Mouse (Mus musculus): ENCODE results near the gene Nrxn2. TPM values are rescaled to one million over a fixed set of nuclear protein-coding genes. Genes with fewer than 3 reads are reported as not detected.

Gene Nrxn2
- total and polyA plus RNA-seq, 2 experiments from 2014 or later: 54.4 to 355 TPM

DNA sequence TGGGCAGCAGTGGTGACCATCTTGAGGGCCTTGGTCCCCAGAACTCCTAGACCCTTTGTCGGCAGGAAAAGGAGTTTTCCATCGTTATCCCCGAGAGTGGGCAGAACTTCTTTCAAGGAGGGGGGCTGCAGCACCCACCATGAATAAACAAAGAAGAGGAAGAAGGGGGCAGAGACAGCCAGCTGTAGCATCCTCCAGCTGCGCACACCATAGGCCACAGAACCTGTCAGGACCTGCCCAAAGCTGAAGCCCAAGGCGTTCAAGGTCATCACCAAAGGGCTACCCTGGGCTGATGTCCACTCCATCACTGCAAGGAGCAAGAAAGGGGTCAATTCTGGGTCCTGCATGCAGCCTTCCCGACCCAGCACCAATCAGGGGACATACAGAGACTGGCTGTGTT lies 121.7 kb downstream of the Nrxn2 start:
- Histone ChIP-seq H3K9me3 (ENCODE audit: low read length) (no peaks in the 10 kb centered on the region), H3K27me3 (ENCODE audit: insufficient read depth, low read length) (no peaks in the 10 kb centered on the region), H3K4me1 (ENCODE audit: insufficient read depth, low read length) (no peaks in the 10 kb centered on the region), H3K4me3 (ENCODE audit: low read length) (no peak overlapping the region), H3K4me2 (ENCODE audit: low read depth, low read length) (no peak overlapping the region), H3K27ac (no peak overlapping the region), H3K9ac (replicated peaks; ENCODE audit: low read length) (no peak overlapping the region), H3K36me3 (ENCODE audit: insufficient read depth, low read length) (no peaks in the 10 kb centered on the region)
- ATAC-seq (no peak), DNase-seq (ENCODE audit: low spot score) (no peak)
- TF ChIP-seq CTCF (IDR thresholded peaks at IDR 0.05; ENCODE audit: low read depth): no peak
- 82% methylated on average over 6 of the region's 6 CpGs for WGBS

DNA sequence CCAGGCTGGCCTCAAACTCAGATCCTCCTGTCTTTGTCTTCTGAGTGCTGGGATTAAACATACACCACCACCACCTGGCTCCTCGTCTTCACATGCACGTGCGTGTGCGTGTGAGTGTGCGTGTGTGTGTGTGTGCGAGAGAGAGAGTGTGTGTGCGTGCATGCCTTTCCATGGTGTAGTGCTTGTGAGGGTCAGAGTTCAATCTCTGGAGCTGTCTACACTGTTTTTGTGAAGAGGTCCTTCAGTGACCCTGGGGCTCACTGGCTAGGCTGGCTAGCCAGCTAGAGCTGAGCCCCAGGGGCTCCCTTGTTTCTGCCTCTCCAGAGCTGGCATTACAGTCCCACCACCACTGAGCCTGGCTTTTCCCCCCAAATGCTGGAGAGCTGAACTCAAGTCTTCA lies 123.0 kb downstream of the Nrxn2 start:
- Histone ChIP-seq H3K36me3 (ENCODE audit: insufficient read depth, low read length) (no peaks in the 10 kb centered on the region), H3K27me3 (ENCODE audit: insufficient read depth, low read length) (no peaks in the 10 kb centered on the region), H3K9me3 (ENCODE audit: low read length) (no peaks in the 10 kb centered on the region), H3K9ac (replicated peaks; ENCODE audit: low read length) (no peak overlapping the region), H3K4me1 (ENCODE audit: insufficient read depth, low read length) (peaks cover 4% of the 10 kb centered on the region; the same call in 1 of the 2 replicates), H3K27ac (no peak overlapping the region), H3K4me3 (ENCODE audit: low read length) (no peak overlapping the region), H3K4me2 (ENCODE audit: low read depth, low read length) (no peak overlapping the region)
- WGBS: 96% methylated on average over 7 of the region's 7 CpGs
- ATAC-seq (no peak), DNase-seq (ENCODE audit: low spot score) (no peak)
- TF ChIP-seq CTCF (IDR thresholded peaks at IDR 0.05; ENCODE audit: low read depth): no peak

DNA sequence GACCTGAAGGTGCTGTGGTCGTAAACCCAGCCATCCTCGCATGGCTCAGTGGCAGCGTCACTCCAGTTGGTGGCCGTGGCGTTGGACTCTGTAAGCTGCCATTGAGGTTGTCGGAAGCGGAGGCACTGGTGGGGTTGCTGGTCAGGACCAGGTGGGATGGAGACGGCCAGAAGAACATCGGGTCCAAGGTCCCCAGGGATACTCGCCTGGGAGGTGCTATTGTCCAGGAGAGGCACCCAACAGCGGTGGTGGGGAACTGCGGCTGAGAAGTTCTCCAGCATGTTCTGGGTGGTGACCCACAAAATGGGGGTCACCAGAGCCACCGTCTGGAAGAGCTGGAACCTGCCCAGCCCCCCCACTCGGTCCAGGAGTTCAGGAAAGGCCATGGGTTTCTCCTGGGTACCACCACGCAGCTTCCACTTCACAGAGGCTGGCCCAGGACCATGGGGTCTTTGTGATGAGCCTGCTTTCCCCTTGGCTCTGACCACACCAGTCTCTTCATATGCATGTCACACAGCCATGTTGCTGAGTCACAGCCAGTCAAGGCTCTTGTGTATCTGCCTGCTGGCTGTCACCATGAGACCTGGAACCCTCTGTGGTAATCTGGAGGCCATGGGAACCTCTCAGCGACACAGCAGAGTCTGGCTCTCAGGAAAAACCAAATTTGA lies 124.0 kb downstream of the Nrxn2 start, which contains the start of gene Slc22a12:
Gene Slc22a12, minus strand, starts transcription at position 666 of the 668 bp plus-strand sequence.
- Histone ChIP-seq H3K36me3 (ENCODE audit: insufficient read depth, low read length) (no peaks in the 10 kb centered on the region), H3K9ac (replicated peaks; ENCODE audit: low read length) (no peak within 1 kb of the TSS), H3K4me2 (ENCODE audit: low read depth, low read length) (no peak within 1 kb of the TSS), H3K27me3 (ENCODE audit: insufficient read depth, low read length) (no peaks in the 10 kb centered on the region), H3K9me3 (ENCODE audit: low read length) (no peaks in the 10 kb centered on the region), H3K4me3 (ENCODE audit: low read length) (no peak within 1 kb of the TSS), H3K27ac (peak within 1 kb of the TSS; percentile 7; the same call in 1 of the 2 replicates), H3K4me1 (ENCODE audit: insufficient read depth, low read length) (peaks cover 4% of the 10 kb centered on the region; the same call in 1 of the 2 replicates)
- ATAC-seq (peak; percentile 63), DNase-seq (ENCODE audit: low spot score) (peak; percentile 58)
- no peak for TF ChIP-seq CTCF (IDR thresholded peaks at IDR 0.05; ENCODE audit: low read depth)
- 84% methylated on average over 16 of the region's 16 CpGs for WGBS

DNA sequence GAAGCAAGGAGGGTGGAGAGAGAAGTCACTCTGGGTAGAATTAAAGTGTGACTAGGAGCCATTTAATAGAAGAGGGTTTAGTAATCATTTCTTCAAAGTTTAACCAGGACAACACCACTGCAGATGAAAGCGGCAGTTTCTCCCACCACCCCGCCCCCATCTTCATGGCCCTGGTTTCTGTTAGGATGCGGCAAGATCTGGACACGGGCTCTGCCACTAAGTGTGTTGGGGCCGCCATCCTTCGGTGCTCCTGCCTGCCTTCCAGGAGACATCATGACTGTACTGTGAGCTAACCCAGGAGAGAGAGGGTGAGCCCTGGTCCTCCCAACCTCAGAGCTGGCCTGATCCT lies 124.5 kb downstream of the Nrxn2 start:
- WGBS: 95% methylated on average over 6 of the region's 6 CpGs
- Histone ChIP-seq H3K36me3 (ENCODE audit: insufficient read depth, low read length) (no peaks in the 10 kb centered on the region), H3K9ac (replicated peaks; ENCODE audit: low read length) (no peak overlapping the region), H3K4me3 (ENCODE audit: low read length) (no peak overlapping the region), H3K4me1 (ENCODE audit: insufficient read depth, low read length) (peaks cover 5% of the 10 kb centered on the region), H3K27ac (peak overlapping the region; percentile 7; the same call in 1 of the 2 replicates), H3K9me3 (ENCODE audit: low read length) (no peaks in the 10 kb centered on the region), H3K27me3 (ENCODE audit: insufficient read depth, low read length) (no peaks in the 10 kb centered on the region), H3K4me2 (ENCODE audit: low read depth, low read length) (no peak overlapping the region)
- DNase-seq (ENCODE audit: low spot score) (no peak), ATAC-seq (no peak)
- no peak for TF ChIP-seq CTCF (IDR thresholded peaks at IDR 0.05; ENCODE audit: low read depth)

DNA sequence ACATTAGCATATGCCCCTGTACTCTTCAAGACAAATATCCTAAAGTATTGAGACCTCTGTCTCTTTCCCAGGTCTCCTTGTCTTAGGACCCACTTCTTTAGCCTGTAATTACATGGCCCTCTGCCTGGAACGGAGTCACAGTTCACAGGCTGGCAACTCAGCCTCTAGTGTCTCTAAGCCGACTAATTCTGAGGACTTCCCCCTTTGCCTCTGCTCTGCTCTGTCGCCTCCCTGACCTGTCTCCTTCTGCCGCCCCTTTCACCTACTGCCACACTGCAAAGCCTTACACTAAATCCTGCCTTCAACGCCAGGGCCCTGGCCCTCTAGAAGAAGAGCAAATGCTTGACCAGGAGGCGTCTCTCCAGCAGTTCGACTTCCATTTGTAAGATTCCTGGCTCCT lies 125.0 kb downstream of the Nrxn2 start:
- ATAC-seq (no peak), DNase-seq (ENCODE audit: low spot score) (no peak)
- Histone ChIP-seq H3K9ac (replicated peaks; ENCODE audit: low read length) (no peak overlapping the region), H3K4me1 (ENCODE audit: insufficient read depth, low read length) (peaks cover 10% of the 10 kb centered on the region), H3K36me3 (ENCODE audit: insufficient read depth, low read length) (no peaks in the 10 kb centered on the region), H3K27me3 (ENCODE audit: insufficient read depth, low read length) (no peaks in the 10 kb centered on the region), H3K27ac (peak overlapping the region; percentile 7; the same call in 1 of the 2 replicates), H3K9me3 (ENCODE audit: low read length) (no peaks in the 10 kb centered on the region), H3K4me3 (ENCODE audit: low read length) (no peak overlapping the region), H3K4me2 (ENCODE audit: low read depth, low read length) (no peak overlapping the region)
- TF ChIP-seq CTCF (IDR thresholded peaks at IDR 0.05; ENCODE audit: low read depth): no peak
- 47% methylated on average over 7 of the region's 7 CpGs for WGBS

DNA sequence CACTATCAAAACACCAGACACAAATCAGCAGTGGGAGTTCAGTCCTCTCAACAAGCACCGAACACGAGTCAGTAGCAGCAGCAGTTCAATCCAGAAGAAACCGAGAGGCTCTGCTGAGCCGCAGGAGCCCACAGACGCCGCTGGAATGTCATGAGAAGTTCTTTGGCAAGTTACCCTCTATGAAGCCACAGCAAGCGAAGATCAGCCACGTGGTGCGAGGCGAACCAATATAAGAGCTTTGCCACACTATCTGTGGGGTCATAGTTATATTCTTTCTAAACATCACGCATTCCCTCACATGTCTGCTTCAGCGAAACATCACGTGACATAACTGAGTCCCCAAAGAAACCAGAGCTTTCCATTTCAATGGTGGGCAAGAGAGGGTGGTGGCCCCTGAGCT lies 126.2 kb downstream of the Nrxn2 start:
- H3K4me2 ChIP-seq (ENCODE audit: low read depth, low read length): no peak overlapping the region
- no peaks in the 10 kb centered on the region for H3K36me3 ChIP-seq (ENCODE audit: insufficient read depth, low read length)
- no peaks in the 10 kb centered on the region for H3K27me3 ChIP-seq (ENCODE audit: insufficient read depth, low read length)
- ATAC-seq (no peak), DNase-seq (ENCODE audit: low spot score) (no peak)
- H3K9me3 ChIP-seq (ENCODE audit: low read length): no peaks in the 10 kb centered on the region
- TF ChIP-seq CTCF (IDR thresholded peaks at IDR 0.05; ENCODE audit: low read depth): no peak
- H3K27ac ChIP-seq: no peak overlapping the region
- no peak overlapping the region for H3K9ac ChIP-seq (replicated peaks; ENCODE audit: low read length)
- no peak overlapping the region for H3K4me3 ChIP-seq (ENCODE audit: low read length)
- peaks cover 17% of the 10 kb centered on the region for H3K4me1 ChIP-seq (ENCODE audit: insufficient read depth, low read length)
- 89% methylated on average over 13 of the region's 13 CpGs for WGBS

DNA sequence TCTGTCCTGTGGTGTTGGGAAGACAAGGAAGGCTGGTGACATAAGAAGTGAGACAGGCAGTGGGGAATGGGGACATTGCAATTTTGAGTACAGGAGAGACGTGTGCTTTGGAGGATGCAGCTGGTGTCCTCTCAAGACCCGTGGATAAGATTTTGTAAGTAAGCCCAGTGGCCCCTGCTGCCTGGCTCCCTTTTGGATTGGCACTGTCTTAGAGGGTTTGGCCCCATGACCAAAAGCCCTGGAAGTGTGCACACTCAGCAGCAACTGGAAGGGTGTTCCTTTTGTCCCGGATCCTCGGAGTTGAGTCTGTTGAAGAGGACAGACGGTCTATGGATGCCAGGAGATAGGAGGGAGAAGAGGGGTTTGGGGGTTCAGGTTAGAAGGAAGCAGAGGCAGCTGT lies 127.0 kb downstream of the Nrxn2 start:
- no peaks in the 10 kb centered on the region for H3K27me3 ChIP-seq (ENCODE audit: insufficient read depth, low read length)
- TF ChIP-seq CTCF (IDR thresholded peaks at IDR 0.05; ENCODE audit: low read depth): no peak
- WGBS: 84% methylated on average over 5 of the region's 5 CpGs
- DNase-seq (ENCODE audit: low spot score) (no peak), ATAC-seq (no peak)
- no peak overlapping the region for H3K27ac ChIP-seq
- H3K4me1 ChIP-seq (ENCODE audit: insufficient read depth, low read length): peaks cover 20% of the 10 kb centered on the region
- no peaks in the 10 kb centered on the region for H3K9me3 ChIP-seq (ENCODE audit: low read length)
- no peaks in the 10 kb centered on the region for H3K36me3 ChIP-seq (ENCODE audit: insufficient read depth, low read length)
- H3K4me3 ChIP-seq (ENCODE audit: low read length): no peak overlapping the region
- no peak overlapping the region for H3K9ac ChIP-seq (replicated peaks; ENCODE audit: low read length)
- no peak overlapping the region for H3K4me2 ChIP-seq (ENCODE audit: low read depth, low read length)

Measured in hindbrain, postnatal 0 days (tissue).